Mouse (Mus musculus) thymus, postnatal 36 days (tissue): ENCODE results near the gene Hsd17b13.

Source experiments
- DNase-seq, 2 experiments: peaks; one replicate each; pipeline ENCODE4 v3.0.0; 2022; ENCODE audit warnings: mixed read lengths in 2 of 2

The Hsd17b13 gene

DNA sequence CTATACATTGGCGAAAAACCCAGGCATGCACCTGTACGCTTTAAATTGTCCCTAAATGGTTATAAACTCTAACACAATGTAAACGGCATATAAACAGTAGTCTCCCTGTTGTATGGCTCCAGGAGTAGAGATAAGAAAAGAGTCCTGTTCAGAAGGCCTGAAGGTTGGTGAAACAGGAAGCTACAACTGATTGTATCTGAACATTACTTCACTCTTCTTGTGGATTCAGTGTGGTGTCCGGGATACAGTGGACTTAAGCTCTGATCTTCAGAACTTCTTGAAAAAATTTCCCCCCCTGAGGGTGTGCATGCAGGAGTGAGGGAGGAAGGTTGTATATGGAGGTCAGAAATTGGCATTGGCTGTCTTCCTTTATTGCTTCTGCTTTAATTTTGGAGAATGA, 57.7 kb downstream of the Hsd17b13 start:
- no peak for DNase-seq

DNA sequence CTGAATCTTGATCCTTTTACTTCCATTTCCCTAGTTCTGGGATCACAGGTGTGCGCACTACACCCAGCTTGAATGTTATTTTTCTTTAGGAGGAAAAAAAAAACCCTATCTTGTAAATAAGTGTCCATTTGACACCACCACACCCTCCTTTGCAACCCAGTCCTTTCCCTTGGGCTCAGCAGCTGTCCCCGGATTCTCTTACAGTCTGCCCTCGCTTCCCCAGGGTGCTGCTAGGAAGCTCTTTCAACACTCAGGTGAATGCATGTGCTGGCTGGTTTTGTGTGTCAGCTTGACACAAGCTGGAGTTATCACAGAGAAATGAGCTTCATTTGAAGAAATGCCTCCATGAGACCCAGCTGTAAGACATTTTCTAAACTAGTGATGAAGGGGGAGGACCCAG, 59.0 kb downstream of the Hsd17b13 start:
- no peak for DNase-seq

DNA sequence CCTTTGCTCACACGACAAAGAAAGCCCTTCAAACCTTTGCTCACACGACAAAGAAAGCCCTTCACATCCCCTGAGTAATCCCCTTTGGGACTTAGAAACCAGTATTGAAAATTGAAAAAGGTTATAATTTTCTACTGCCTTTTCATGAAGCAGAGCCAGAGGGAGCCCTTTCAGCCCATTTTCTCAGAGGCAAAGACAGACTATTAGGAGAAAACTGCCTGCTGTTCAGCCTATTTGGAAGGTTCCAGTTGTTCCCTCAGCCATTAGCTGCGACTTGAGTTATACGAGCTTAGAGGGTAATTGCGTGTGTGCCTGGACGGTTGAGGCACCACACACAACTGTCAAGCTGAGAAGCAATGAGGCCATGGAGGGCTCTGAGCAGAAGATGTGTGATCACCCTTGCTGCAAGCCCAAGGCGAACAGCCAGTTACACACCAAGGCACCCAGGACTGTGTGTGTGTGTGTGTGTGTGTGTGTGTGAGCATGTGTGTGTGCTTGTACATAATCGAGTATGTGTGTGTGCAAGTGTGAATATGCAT, 59.8 kb downstream of the Hsd17b13 start:
- no peak for DNase-seq

DNA sequence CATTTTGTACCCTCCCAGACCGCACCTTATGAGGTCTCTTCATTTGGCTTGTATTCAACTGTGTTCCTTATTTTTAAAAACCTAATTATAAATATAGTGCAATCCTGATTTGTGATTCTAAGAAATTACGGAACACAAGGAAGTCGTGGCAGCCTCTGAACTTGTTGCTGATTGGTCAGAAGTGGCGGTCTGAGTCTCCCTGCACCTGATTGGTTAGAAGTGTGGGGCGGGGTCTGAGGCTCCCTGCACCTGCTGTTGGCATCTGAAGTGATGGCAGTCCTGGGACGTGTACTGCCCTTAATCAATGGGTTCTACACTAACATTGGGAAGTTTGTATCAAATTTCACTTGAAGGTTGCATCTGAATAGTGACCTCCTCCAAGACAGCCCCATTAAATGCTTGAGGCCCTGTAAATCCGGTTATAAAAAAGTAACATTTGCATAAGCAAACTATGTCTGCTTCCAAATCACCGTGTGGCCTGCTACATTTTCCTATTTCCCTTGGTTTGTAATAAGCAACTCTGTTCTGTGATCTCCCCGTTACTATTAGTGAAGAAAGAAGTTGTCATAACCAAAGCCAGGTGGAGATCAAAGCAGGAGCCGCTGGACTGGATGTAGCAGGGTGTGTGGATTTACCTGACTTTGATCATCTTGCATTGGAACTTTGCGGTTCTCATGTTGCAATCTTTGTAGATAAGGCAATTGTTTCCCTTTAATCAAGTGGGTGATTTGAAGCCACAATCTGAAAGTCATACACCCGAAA, 60.4 kb downstream of the Hsd17b13 start:
- DNase-seq = no peak

DNA sequence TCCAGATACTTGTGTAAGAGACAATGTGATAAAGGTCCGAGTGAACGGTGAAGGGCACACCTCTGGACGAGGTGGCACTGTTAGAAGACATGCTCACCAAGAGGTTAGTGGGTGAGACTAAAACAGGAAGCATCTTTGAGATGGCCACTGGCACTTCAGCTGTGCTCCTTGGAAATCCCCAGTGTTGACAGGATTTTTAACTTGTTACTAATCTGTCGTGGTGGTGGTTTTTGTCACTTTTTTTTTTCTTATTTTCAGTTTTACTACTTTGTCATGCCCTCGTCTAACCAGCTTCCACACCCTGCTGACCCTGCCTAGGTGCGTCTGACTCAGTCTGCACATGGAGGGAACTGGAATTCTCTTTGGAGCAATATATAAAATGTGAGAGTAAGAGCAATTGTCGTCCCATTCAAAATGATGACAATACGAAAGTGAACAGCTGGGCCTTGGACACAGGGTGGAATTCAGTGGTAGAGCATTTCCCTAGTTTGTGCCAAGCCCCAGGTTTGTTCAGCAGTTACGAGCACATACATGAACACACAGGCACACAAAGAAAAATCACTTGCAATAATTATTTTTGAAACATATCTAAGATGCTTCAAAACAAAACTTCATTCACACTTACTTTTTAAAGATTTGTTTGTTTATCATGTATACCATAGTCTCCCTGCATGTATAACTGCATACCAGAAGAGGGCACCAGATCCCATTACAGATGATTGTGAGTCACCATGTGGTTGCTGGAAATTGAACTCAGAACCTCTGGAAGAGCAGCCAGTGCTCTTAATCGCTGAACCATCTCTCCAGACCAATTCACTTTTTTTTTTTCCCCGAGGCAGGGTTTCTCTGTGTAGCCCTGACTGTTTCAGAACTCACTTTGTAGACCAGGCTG, 62.6 kb downstream of the Hsd17b13 start:
- no peak for DNase-seq

DNA sequence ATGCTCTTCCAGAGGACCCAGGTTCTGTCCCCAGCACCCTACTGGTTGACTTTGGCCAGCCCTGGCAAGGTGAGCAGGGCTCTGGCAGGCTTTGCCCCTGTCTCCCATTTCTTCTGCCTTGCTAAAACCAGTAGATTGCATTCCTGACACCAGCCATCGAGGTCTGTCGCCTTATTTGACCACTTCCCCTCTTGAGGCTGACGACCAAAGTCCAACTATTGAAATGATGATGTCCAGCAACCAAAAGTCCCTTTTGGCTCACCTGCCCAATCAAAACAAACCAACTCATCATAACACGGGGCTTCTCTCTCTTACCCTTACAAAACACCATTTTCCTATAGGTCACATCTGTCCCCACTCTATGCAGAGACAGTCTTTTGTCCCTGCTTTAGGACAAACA, 64.1 kb downstream of the Hsd17b13 start:
- no peak for DNase-seq

DNA sequence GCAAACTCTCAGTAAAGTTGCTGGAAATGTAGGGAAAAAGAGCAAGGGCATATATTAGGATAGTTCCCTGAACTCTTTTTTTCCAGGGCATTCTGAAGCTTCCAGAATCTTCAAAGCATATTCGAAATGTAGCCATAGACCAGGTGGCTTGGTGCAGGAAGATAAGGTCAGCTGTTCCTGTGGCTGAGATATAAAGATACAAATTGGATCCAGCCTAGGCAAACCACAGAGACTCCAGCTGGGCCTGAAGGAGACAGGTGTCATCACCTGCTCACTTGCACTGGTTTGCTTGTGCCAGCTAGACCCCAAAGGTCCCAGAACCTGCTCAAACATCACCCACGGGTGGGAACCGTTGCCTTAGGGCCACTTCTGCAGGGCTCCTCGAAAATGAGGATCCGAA, 65.7 kb downstream of the Hsd17b13 start:
- peak in 1 of 2 experiments; percentile 15 for DNase-seq

DNA sequence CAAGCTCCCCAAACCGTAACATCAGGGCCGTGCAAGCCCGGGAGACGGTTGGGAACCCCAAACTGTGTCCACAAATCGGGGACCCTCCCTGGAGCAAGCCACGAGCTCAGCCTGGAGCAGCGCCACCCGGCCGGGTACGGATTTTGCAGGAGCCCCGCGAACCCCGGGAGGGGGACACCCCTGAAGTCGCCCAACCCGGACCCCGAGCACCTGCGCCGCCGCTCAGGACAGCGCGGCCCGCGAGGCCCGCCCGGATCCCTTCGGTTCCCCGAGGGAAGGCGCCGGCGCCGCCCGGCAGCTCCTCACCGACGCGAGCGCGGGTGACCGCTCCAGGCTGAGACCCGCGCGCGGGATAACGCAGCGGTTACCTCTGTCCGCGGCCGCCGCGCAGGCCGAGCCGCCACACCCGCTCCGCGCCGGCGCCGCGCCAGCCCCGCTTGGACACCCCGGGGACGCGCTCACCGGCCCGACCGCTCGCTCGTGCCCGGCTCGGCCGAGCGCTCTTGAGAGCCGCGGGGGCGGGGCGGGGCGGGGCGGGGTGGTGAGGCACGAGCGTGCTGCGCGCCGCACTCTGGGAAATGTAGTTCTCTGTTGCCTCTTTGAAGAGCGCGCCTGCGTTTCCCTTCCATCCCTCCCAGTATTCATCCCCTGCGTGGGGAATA, 66.3 kb downstream of the Hsd17b13 start, which contains the start of gene Klhl8:
Gene Klhl8, minus strand, starts transcription at position 512 of the 662 bp plus-strand sequence.
- DNase-seq = peak; percentile 75 to 81

DNA sequence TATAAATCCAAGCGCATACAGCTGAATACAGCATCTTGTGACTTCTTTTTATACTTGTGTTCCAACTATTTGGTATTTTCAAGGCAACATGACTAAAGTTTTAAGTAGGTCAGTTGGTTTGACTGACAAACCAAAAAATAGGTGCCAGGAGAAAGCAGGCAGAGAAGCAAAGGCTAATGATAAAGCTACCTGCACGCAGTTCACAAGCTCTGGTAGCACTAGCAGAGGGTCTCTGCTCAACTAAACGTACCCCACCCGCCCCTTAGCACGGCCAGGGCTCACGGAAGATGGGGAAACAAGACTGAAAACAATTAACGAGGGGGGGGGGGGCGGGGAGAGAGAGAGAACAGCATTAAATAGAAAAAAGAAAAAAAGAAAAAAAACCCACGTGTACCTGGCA, 67.1 kb downstream of the Hsd17b13 start:
- no peak for DNase-seq

DNA sequence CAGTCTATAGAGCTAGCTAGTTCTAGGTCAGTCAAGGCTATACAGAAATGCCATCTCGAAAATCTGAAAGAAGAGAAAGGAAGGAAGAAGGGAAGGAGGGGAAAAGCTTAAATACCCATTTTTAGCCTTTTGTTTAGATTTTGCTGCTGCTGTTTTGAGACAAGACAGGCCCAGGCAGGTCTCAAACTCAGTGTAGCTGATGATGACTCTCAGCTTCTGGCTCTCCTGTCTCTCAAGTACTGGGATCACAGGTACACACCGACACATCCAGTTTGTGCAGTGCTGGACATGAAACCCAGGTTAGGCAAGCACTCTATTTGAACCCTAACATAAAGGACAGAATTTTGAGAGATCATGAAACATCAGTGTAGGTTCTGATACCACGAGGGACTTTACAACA, 67.7 kb downstream of the Hsd17b13 start:
- no peak for DNase-seq

DNA sequence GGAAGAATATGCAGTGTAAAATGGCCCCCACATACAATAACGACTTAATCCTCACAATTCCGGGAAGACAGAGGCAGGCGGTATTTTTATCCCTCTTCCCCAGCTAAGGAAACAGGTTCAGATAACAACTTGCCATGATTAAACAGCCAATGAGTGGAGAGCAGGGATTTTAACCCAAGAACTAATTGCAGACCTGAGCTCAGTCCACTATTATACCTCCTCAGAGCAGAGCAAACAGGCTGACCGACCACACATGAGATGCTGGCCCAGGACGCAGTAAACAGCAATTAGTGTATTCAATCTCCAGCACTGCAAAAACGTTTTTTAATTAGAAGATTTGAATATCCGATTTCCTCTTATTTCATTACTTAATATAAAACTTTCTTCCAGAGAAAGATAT, 68.4 kb downstream of the Hsd17b13 start:
- DNase-seq = no peak

DNA sequence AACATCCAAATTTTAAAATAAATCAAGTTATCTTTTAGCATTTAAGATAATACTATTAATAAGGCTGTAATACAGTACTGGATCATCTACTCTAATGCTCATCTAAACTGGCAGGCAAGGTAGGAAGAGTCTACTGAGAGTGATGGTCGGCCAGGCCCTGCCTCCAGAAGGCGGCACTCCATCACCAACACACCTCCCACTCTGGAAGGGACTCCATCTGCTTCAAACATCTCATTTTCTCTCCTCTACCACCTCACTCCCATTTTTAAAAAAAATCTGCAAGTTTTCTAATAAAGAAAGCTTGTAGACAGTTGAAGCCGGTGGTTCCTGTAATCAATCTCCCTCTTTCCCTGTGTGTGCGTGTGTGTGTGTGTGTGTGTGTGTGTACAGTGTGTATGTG, 69.4 kb downstream of the Hsd17b13 start:
- DNase-seq = no peak

DNA sequence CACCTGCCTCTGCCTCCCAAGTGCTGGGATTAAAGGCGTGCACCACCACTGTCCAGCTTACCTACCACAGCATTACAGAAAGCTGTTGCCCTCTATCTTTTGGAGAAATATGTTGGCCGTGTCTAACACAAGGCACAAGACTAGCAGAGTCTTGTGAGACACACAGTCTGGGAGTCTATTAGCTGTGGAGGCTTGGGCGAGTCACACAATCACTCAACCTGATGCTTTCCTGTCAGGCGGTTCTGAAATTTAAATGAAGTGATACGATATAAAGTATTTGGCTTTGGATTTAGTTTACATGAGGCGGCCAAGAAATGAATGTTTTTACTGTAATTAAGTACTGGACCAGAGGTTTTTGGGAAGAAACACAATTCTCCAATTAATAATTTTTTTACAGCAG, 71.0 kb downstream of the Hsd17b13 start:
- no peak for DNase-seq
